8 mouse cellular contexts compared by ENCODE assay signal in the genomic region with DNA sequence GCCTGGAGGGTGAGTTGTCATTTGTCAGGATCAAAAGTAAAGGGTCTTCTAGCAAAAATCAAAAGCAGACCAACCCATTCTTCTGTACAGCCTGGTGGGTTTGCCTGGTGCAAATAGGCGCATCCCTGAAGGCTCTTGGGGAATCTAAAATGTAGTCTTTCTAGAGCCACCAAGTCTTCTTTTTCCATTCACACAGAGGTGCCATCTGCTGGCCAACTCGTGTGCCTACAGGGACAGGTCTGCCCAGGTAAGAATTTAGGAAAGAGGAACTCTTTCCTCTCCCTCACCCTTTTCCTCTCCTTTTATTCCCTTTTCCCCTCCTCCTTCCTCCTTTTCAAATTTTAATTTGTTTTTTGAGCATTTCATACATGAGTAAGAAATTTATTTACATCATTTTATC.
DNase-seq lines count a peak whose midpoint lies in the region.

No protein-coding gene starts in this region.

- peak; percentile 17 for DNase-seq in adrenal gland, postnatal 10 days
- no peak for DNase-seq in adrenal gland, adult 2 months
- DNase-seq in kidney, postnatal 10 days: peak; percentile 16
- DNase-seq in kidney, postnatal 14 days: no peak
- DNase-seq in 416B (ENCODE audit: low read depth): peak; percentile 19
- peak; percentile 2 for DNase-seq in embryo, embryonic 9.5 days (ENCODE audit: extremely low spot score)
- DNase-seq in Muller cell, postnatal 12 days (ENCODE audit: inconsistent ontology term): no peak
- no peak for DNase-seq in heart, adult 8-10 months (ENCODE audit: low spot score)

Comparison
In these comparisons a context has a peak if more than half of its experiments do, and no peak if none do; other contexts are left out.
1. DNase-seq: peak in adrenal gland, postnatal 10 days (single experiment), kidney, postnatal 10 days (single experiment), 416B (single experiment) and embryo, embryonic 9.5 days (single experiment); none in adrenal gland, adult 2 months (single experiment), kidney, postnatal 14 days (single experiment), Muller cell, postnatal 12 days (single experiment) and heart, adult 8-10 months (single experiment).